Mouse (Mus musculus): ENCODE results near the gene Akap2. TPM values are rescaled to one million over a fixed set of nuclear protein-coding genes. Genes with fewer than 3 reads are reported as not detected.

The Akap2 gene
- polyA plus RNA-seq, 1 experiment, result 19.3 TPM

GRCm38 (mm10) chr4:57704575-57704974 is 12.9 kb upstream of the Akap2 start:
- Histone ChIP-seq H3K27me3 (ENCODE audit: control insufficient read depth, insufficient read depth, insufficient read length) (no peaks in the 10 kb centered on the region), H3K4me2 (ENCODE audit: low read depth) (no peak overlapping the region), H3K36me3 (ENCODE audit: control insufficient read depth, insufficient read depth) (peaks cover 27% of the 10 kb centered on the region), H3K79me2 (ENCODE audit: control insufficient read depth, insufficient read depth) (no peaks in the 10 kb centered on the region), H3ac (ENCODE audit: control insufficient read depth, insufficient read length) (no peak overlapping the region), H3K4me3 (no peak overlapping the region)
- no peak for TF ChIP-seq E2F4 (IDR thresholded peaks at IDR 0.05; ENCODE audit: insufficient read depth)
- no peak for TF ChIP-seq SRF (IDR thresholded peaks at IDR 0.05; ENCODE audit: control insufficient read depth, insufficient read length, low read depth)
- TF ChIP-seq TCF12 (IDR thresholded peaks at IDR 0.05; ENCODE audit: insufficient read depth, poor library complexity, severe bottlenecking), result no peak
- TF ChIP-seq MAX (IDR thresholded peaks at IDR 0.05; ENCODE audit: low read depth), result no peak
- no peak for TF ChIP-seq POLR2A (IDR thresholded peaks at IDR 0.05; ENCODE audit: insufficient read length, low read depth)
- TF ChIP-seq POLR2AphosphoS2 (IDR thresholded peaks at IDR 0.05; ENCODE audit: insufficient read length, low read depth), result no peak
- no peak for TF ChIP-seq MYOG (IDR thresholded peaks at IDR 0.05; ENCODE audit: control insufficient read depth in 1 of 3, insufficient read depth in 1 of 3, insufficient read length in 2 of 3, low read depth in 2 of 3)
- TF ChIP-seq REST (IDR thresholded peaks at IDR 0.05; ENCODE audit: insufficient read depth, insufficient read length), result no peak
- no peak for TF ChIP-seq TCF3 (IDR thresholded peaks at IDR 0.05; ENCODE audit: insufficient read length, low read depth)
- no peak for TF ChIP-seq CEBPB (IDR thresholded peaks at IDR 0.05; ENCODE audit: insufficient read depth, poor library complexity, severe bottlenecking)
- TF ChIP-seq MYOD1 (IDR thresholded peaks at IDR 0.05; ENCODE audit: control insufficient read depth in 1 of 3, insufficient read length in 2 of 3, low read depth in 2 of 3), result no peak
- TF ChIP-seq USF1 (IDR thresholded peaks at IDR 0.05; ENCODE audit: low read depth), result no peak

- no peak overlapping the region for H3K4me3 ChIP-seq
- TF ChIP-seq USF1 (IDR thresholded peaks at IDR 0.05; ENCODE audit: low read depth), result no peak
- TF ChIP-seq TCF12 (IDR thresholded peaks at IDR 0.05; ENCODE audit: insufficient read depth, poor library complexity, severe bottlenecking), result no peak
- TF ChIP-seq E2F4 (IDR thresholded peaks at IDR 0.05; ENCODE audit: insufficient read depth), result no peak
- no peak for TF ChIP-seq SRF (IDR thresholded peaks at IDR 0.05; ENCODE audit: control insufficient read depth, insufficient read length, low read depth)
- no peak for TF ChIP-seq MYOG (IDR thresholded peaks at IDR 0.05; ENCODE audit: control insufficient read depth in 1 of 3, insufficient read depth in 1 of 3, insufficient read length in 2 of 3, low read depth in 2 of 3)
- TF ChIP-seq MAX (IDR thresholded peaks at IDR 0.05; ENCODE audit: low read depth), result no peak
- TF ChIP-seq POLR2AphosphoS2 (IDR thresholded peaks at IDR 0.05; ENCODE audit: insufficient read length, low read depth), result no peak
- TF ChIP-seq POLR2A (IDR thresholded peaks at IDR 0.05; ENCODE audit: insufficient read length, low read depth), result no peak
- TF ChIP-seq TCF3 (IDR thresholded peaks at IDR 0.05; ENCODE audit: insufficient read length, low read depth), result no peak
- no peak for TF ChIP-seq REST (IDR thresholded peaks at IDR 0.05; ENCODE audit: insufficient read depth, insufficient read length)
- H3K27me3 ChIP-seq (ENCODE audit: control insufficient read depth, insufficient read depth, insufficient read length), result no peaks in the 10 kb centered on the region
- H3ac ChIP-seq (ENCODE audit: control insufficient read depth, insufficient read length), result no peak overlapping the region
- H3K4me2 ChIP-seq (ENCODE audit: low read depth), result no peak overlapping the region
- peaks cover 19% of the 10 kb centered on the region for H3K36me3 ChIP-seq (ENCODE audit: control insufficient read depth, insufficient read depth)
- H3K79me2 ChIP-seq (ENCODE audit: control insufficient read depth, insufficient read depth), result peaks cover 5% of the 10 kb centered on the region
Observed at GRCm38 (mm10) chr4:57715849-57716248, 1.6 kb upstream of the Akap2 start.

GRCm38 (mm10) chr4:57716735-57717134 is 722 bp upstream of the Akap2 start:
- Histone ChIP-seq H3K4me2 (ENCODE audit: low read depth) (no peak overlapping the region), H3K27me3 (ENCODE audit: control insufficient read depth, insufficient read depth, insufficient read length) (no peaks in the 10 kb centered on the region)
- TF ChIP-seq CEBPB (IDR thresholded peaks at IDR 0.05; ENCODE audit: insufficient read depth, poor library complexity, severe bottlenecking) (no peak), MAX (IDR thresholded peaks at IDR 0.05; ENCODE audit: low read depth) (no peak), MYOG (IDR thresholded peaks at IDR 0.05; ENCODE audit: control insufficient read depth in 1 of 3, insufficient read depth in 1 of 3, insufficient read length in 2 of 3, low read depth in 2 of 3) (no peak), TCF3 (IDR thresholded peaks at IDR 0.05; ENCODE audit: insufficient read length, low read depth) (no peak), USF1 (IDR thresholded peaks at IDR 0.05; ENCODE audit: low read depth) (no peak), MYOD1 (IDR thresholded peaks at IDR 0.05; ENCODE audit: control insufficient read depth in 1 of 3, insufficient read length in 2 of 3, low read depth in 2 of 3) (no peak), SRF (IDR thresholded peaks at IDR 0.05; ENCODE audit: control insufficient read depth, insufficient read length, low read depth) (no peak), E2F4 (IDR thresholded peaks at IDR 0.05; ENCODE audit: insufficient read depth) (no peak)

GRCm38 (mm10) chr4:57719370-57719769 is 1.9 kb downstream of the Akap2 start:
- H3K36me3 ChIP-seq (ENCODE audit: control insufficient read depth, insufficient read depth), result peaks cover 14% of the 10 kb centered on the region
- no peaks in the 10 kb centered on the region for H3K27me3 ChIP-seq (ENCODE audit: control insufficient read depth, insufficient read depth, insufficient read length)
- H3K4me2 ChIP-seq (ENCODE audit: low read depth), result no peak overlapping the region
- peaks cover 5% of the 10 kb centered on the region for H3K79me2 ChIP-seq (ENCODE audit: control insufficient read depth, insufficient read depth)
- H3K4me3 ChIP-seq, result no peak overlapping the region
- TF ChIP-seq CEBPB (IDR thresholded peaks at IDR 0.05; ENCODE audit: insufficient read depth, poor library complexity, severe bottlenecking) (no peak), USF1 (IDR thresholded peaks at IDR 0.05; ENCODE audit: low read depth) (no peak), POLR2A (IDR thresholded peaks at IDR 0.05; ENCODE audit: insufficient read length, low read depth) (no peak), TCF3 (IDR thresholded peaks at IDR 0.05; ENCODE audit: insufficient read length, low read depth) (no peak), MYOD1 (IDR thresholded peaks at IDR 0.05; ENCODE audit: control insufficient read depth in 1 of 3, insufficient read length in 2 of 3, low read depth in 2 of 3) (no peak), MAX (IDR thresholded peaks at IDR 0.05; ENCODE audit: low read depth) (no peak), MYOG (IDR thresholded peaks at IDR 0.05; ENCODE audit: control insufficient read depth in 1 of 3, insufficient read depth in 1 of 3, insufficient read length in 2 of 3, low read depth in 2 of 3) (no peak), E2F4 (IDR thresholded peaks at IDR 0.05; ENCODE audit: insufficient read depth) (no peak), POLR2AphosphoS2 (IDR thresholded peaks at IDR 0.05; ENCODE audit: insufficient read length, low read depth) (no peak)
- H3ac ChIP-seq (ENCODE audit: control insufficient read depth, insufficient read length), result no peak overlapping the region

More at GRCm38 (mm10) chr4:57716735-57717134, 722 bp upstream of the Akap2 start:
- Histone ChIP-seq H3K79me2 (ENCODE audit: control insufficient read depth, insufficient read depth) (peaks cover 5% of the 10 kb centered on the region), H3ac (ENCODE audit: control insufficient read depth, insufficient read length) (no peak overlapping the region), H3K4me3 (no peak overlapping the region), H3K36me3 (ENCODE audit: control insufficient read depth, insufficient read depth) (peaks cover 14% of the 10 kb centered on the region)

- Histone ChIP-seq H3K27me3 (ENCODE audit: control insufficient read depth, insufficient read depth, insufficient read length) (no peaks in the 10 kb centered on the region), H3K4me3 (no peak overlapping the region), H3K36me3 (ENCODE audit: control insufficient read depth, insufficient read depth) (peaks cover 10% of the 10 kb centered on the region), H3ac (ENCODE audit: control insufficient read depth, insufficient read length) (no peak overlapping the region), H3K79me2 (ENCODE audit: control insufficient read depth, insufficient read depth) (peaks cover 5% of the 10 kb centered on the region), H3K4me2 (ENCODE audit: low read depth) (no peak overlapping the region)
- TF ChIP-seq USF1 (IDR thresholded peaks at IDR 0.05; ENCODE audit: low read depth), result no peak
- TF ChIP-seq TCF12 (IDR thresholded peaks at IDR 0.05; ENCODE audit: insufficient read depth, poor library complexity, severe bottlenecking), result no peak
- no peak for TF ChIP-seq REST (IDR thresholded peaks at IDR 0.05; ENCODE audit: insufficient read depth, insufficient read length)
- TF ChIP-seq CEBPB (IDR thresholded peaks at IDR 0.05; ENCODE audit: insufficient read depth, poor library complexity, severe bottlenecking), result no peak
- no peak for TF ChIP-seq MAX (IDR thresholded peaks at IDR 0.05; ENCODE audit: low read depth)
- TF ChIP-seq MYOG (IDR thresholded peaks at IDR 0.05; ENCODE audit: control insufficient read depth in 1 of 3, insufficient read depth in 1 of 3, insufficient read length in 2 of 3, low read depth in 2 of 3), result no peak
- TF ChIP-seq POLR2A (IDR thresholded peaks at IDR 0.05; ENCODE audit: insufficient read length, low read depth), result no peak
- no peak for TF ChIP-seq MYOD1 (IDR thresholded peaks at IDR 0.05; ENCODE audit: control insufficient read depth in 1 of 3, insufficient read length in 2 of 3, low read depth in 2 of 3)
- TF ChIP-seq TCF3 (IDR thresholded peaks at IDR 0.05; ENCODE audit: insufficient read length, low read depth), result no peak
- no peak for TF ChIP-seq SRF (IDR thresholded peaks at IDR 0.05; ENCODE audit: control insufficient read depth, insufficient read length, low read depth)
- TF ChIP-seq POLR2AphosphoS2 (IDR thresholded peaks at IDR 0.05; ENCODE audit: insufficient read length, low read depth), result no peak
- TF ChIP-seq E2F4 (IDR thresholded peaks at IDR 0.05; ENCODE audit: insufficient read depth), result no peak
Observed at GRCm38 (mm10) chr4:57720869-57721361, 3.5 kb downstream of the Akap2 start.
